Mouse (Mus musculus) heart, postnatal 4 days (tissue): ENCODE measurements around the gene Taf15. TPM values are rescaled to one million over a fixed set of nuclear protein-coding genes. Genes with fewer than 3 reads are reported as not detected.
A peak's percentile ranks its signal among the peaks of the same experiment; 100 is the strongest.

Experiments used
- DNase-seq: peaks from one replicate; pipeline ENCODE4 v3.0.0; 2021
- total RNA-seq, 2 experiments: library from RNA; stranded (reverse); gene quantifications; 2 replicates each; pipeline ENCODE4 v1.2.3; 2021

Gene Taf15
- 10 to 100 TPM; 59.2 to 62.8 TPM for total RNA-seq

GRCm38 (mm10) chr11:83472324-83473234 is at the start of gene Taf15:
Taf15 (plus strand) TSS chr11:83473086.
- DNase-seq, result peak; percentile 98

GRCm38 (mm10) chr11:83424681-83425080 is 48.2 kb upstream of the Taf15 start:
- DNase-seq, result peak; percentile 85

- no peak for DNase-seq
Measured at GRCm38 (mm10) chr11:83426964-83427363, 45.9 kb upstream of the Taf15 start.

GRCm38 (mm10) chr11:83429355-83429754 is 43.5 kb upstream of the Taf15 start, which contains the start of gene Gas2l2:
Gas2l2 (minus strand) TSS chr11:83429455.
- no peak for DNase-seq

GRCm38 (mm10) chr11:83432533-83432932 is 40.4 kb upstream of the Taf15 start:
- no peak for DNase-seq

- no peak for DNase-seq
Measured at GRCm38 (mm10) chr11:83437377-83437776, 35.5 kb upstream of the Taf15 start, which contains the start of gene 1700020L24Rik. 1700020L24Rik (plus strand) TSS chr11:83437677.

- DNase-seq, result no peak
Measured at GRCm38 (mm10) chr11:83439426-83440060, 33.3 kb upstream of the Taf15 start.

GRCm38 (mm10) chr11:83440081-83441064 is 32.5 kb upstream of the Taf15 start:
- peak; percentile 89 for DNase-seq

- peak; percentile 80 for DNase-seq
Measured at GRCm38 (mm10) chr11:83441235-83441634, 31.7 kb upstream of the Taf15 start.

GRCm38 (mm10) chr11:83442596-83443267 is 30.2 kb upstream of the Taf15 start:
- DNase-seq, result peak; percentile 90

GRCm38 (mm10) chr11:83443824-83444223 is 29.1 kb upstream of the Taf15 start:
- peak; percentile 18 for DNase-seq

- DNase-seq, result no peak
Measured at GRCm38 (mm10) chr11:83445001-83445400, 27.9 kb upstream of the Taf15 start.

GRCm38 (mm10) chr11:83447612-83448011 is 25.3 kb upstream of the Taf15 start:
- peak; percentile 31 for DNase-seq

GRCm38 (mm10) chr11:83448021-83448926 is 24.6 kb upstream of the Taf15 start:
- DNase-seq, result peak; percentile 63

- DNase-seq, result peak; percentile 69
Measured at GRCm38 (mm10) chr11:83448927-83449236, 24.0 kb upstream of the Taf15 start.

GRCm38 (mm10) chr11:83449298-83449697 is 23.6 kb upstream of the Taf15 start:
- DNase-seq, result no peak

- no peak for DNase-seq
Measured at GRCm38 (mm10) chr11:83450550-83450949, 22.3 kb upstream of the Taf15 start.

- DNase-seq, result no peak
Measured at GRCm38 (mm10) chr11:83451281-83451680, 21.6 kb upstream of the Taf15 start.

GRCm38 (mm10) chr11:83454548-83454947 is 18.3 kb upstream of the Taf15 start:
- peak; percentile 55 for DNase-seq

- no peak for DNase-seq
Measured at GRCm38 (mm10) chr11:83455608-83456007, 17.3 kb upstream of the Taf15 start.

GRCm38 (mm10) chr11:83457257-83457656 is 15.6 kb upstream of the Taf15 start:
- no peak for DNase-seq
